Mouse (Mus musculus): ENCODE results near the gene Tmed10. TPM values are rescaled to one million over a fixed set of nuclear protein-coding genes. Genes with fewer than 3 reads are reported as not detected.

Tmed10 gene
- polyA plus RNA-seq, 1 experiment = 178 TPM

- TF ChIP-seq CTCF (IDR thresholded peaks at IDR 0.05; ENCODE audit: borderline replicate concordance, insufficient read depth, low read depth, low read length) = no peak
- no peak for TF ChIP-seq POLR2A (IDR thresholded peaks at IDR 0.05; ENCODE audit: borderline replicate concordance, insufficient read depth, low read length)
- Histone ChIP-seq H3K27ac (ENCODE audit: insufficient read depth, low read length) (no peak overlapping the region), H3K27me3 (ENCODE audit: control insufficient read depth, insufficient read depth, low read length) (no peaks in the 10 kb centered on the region), H3K4me3 (replicated peaks; ENCODE audit: insufficient read depth, low read depth, low read length) (no peak overlapping the region), H3K4me1 (ENCODE audit: control insufficient read depth, insufficient read depth, low read length) (no peaks in the 10 kb centered on the region)
- no peak for DNase-seq
- 91% methylated on average over 4 of the region's 4 CpGs for WGBS
Observed at GRCm38 (mm10) chr12:85397960-85398272, 23.3 kb upstream of the Tmed10 start.

- no peak for DNase-seq
- Histone ChIP-seq H3K27ac (ENCODE audit: insufficient read depth, low read length) (no peak overlapping the region), H3K27me3 (ENCODE audit: control insufficient read depth, insufficient read depth, low read length) (no peaks in the 10 kb centered on the region), H3K4me1 (ENCODE audit: control insufficient read depth, insufficient read depth, low read length) (no peaks in the 10 kb centered on the region), H3K4me3 (replicated peaks; ENCODE audit: insufficient read depth, low read depth, low read length) (no peak overlapping the region)
- 67% methylated on average over 18 of the region's 18 CpGs for WGBS
- no peak for TF ChIP-seq POLR2A (IDR thresholded peaks at IDR 0.05; ENCODE audit: borderline replicate concordance, insufficient read depth, low read length)
- TF ChIP-seq CTCF (IDR thresholded peaks at IDR 0.05; ENCODE audit: borderline replicate concordance, insufficient read depth, low read depth, low read length) = no peak
Observed at GRCm38 (mm10) chr12:85397063-85397959, 22.7 kb upstream of the Tmed10 start.

GRCm38 (mm10) chr12:85393981-85394380, 19.3 kb upstream of the Tmed10 start:
- TF ChIP-seq POLR2A (IDR thresholded peaks at IDR 0.05; ENCODE audit: borderline replicate concordance, insufficient read depth, low read length) = no peak
- no peak for TF ChIP-seq CTCF (IDR thresholded peaks at IDR 0.05; ENCODE audit: borderline replicate concordance, insufficient read depth, low read depth, low read length)
- WGBS = 71% methylated on average over 7 of the region's 7 CpGs
- no peak overlapping the region for H3K27ac ChIP-seq (ENCODE audit: insufficient read depth, low read length)

GRCm38 (mm10) chr12:85393526-85393925, 18.9 kb upstream of the Tmed10 start:
- 88% methylated on average over 5 of the region's 5 CpGs for WGBS
- no peak for DNase-seq
- Histone ChIP-seq H3K27ac (ENCODE audit: insufficient read depth, low read length) (no peak overlapping the region), H3K27me3 (ENCODE audit: control insufficient read depth, insufficient read depth, low read length) (no peaks in the 10 kb centered on the region), H3K4me1 (ENCODE audit: control insufficient read depth, insufficient read depth, low read length) (no peaks in the 10 kb centered on the region), H3K4me3 (replicated peaks; ENCODE audit: insufficient read depth, low read depth, low read length) (no peak overlapping the region)
- TF ChIP-seq CTCF (IDR thresholded peaks at IDR 0.05; ENCODE audit: borderline replicate concordance, insufficient read depth, low read depth, low read length) (no peak), POLR2A (IDR thresholded peaks at IDR 0.05; ENCODE audit: borderline replicate concordance, insufficient read depth, low read length) (no peak)

More at GRCm38 (mm10) chr12:85393981-85394380, 19.3 kb upstream of the Tmed10 start:
- no peak for DNase-seq
- H3K4me1 ChIP-seq (ENCODE audit: control insufficient read depth, insufficient read depth, low read length) = no peaks in the 10 kb centered on the region
- no peaks in the 10 kb centered on the region for H3K27me3 ChIP-seq (ENCODE audit: control insufficient read depth, insufficient read depth, low read length)
- H3K4me3 ChIP-seq (replicated peaks; ENCODE audit: insufficient read depth, low read depth, low read length) = no peak overlapping the region

GRCm38 (mm10) chr12:85391148-85391547, 16.5 kb upstream of the Tmed10 start:
- no peak overlapping the region for H3K4me3 ChIP-seq (replicated peaks; ENCODE audit: insufficient read depth, low read depth, low read length)
- no peak for DNase-seq
- TF ChIP-seq POLR2A (IDR thresholded peaks at IDR 0.05; ENCODE audit: borderline replicate concordance, insufficient read depth, low read length) (no peak), CTCF (IDR thresholded peaks at IDR 0.05; ENCODE audit: borderline replicate concordance, insufficient read depth, low read depth, low read length) (no peak)
- H3K4me1 ChIP-seq (ENCODE audit: control insufficient read depth, insufficient read depth, low read length) = no peaks in the 10 kb centered on the region
- no peak overlapping the region for H3K27ac ChIP-seq (ENCODE audit: insufficient read depth, low read length)
- no peaks in the 10 kb centered on the region for H3K27me3 ChIP-seq (ENCODE audit: control insufficient read depth, insufficient read depth, low read length)
- WGBS = 91% methylated on average over 7 of the region's 7 CpGs

- no peak overlapping the region for H3K27ac ChIP-seq (ENCODE audit: insufficient read depth, low read length)
- 87% methylated on average over 15 of the region's 15 CpGs for WGBS
- H3K4me3 ChIP-seq (replicated peaks; ENCODE audit: insufficient read depth, low read depth, low read length) = no peak overlapping the region
- DNase-seq = no peak
- TF ChIP-seq POLR2A (IDR thresholded peaks at IDR 0.05; ENCODE audit: borderline replicate concordance, insufficient read depth, low read length) (no peak), CTCF (IDR thresholded peaks at IDR 0.05; ENCODE audit: borderline replicate concordance, insufficient read depth, low read depth, low read length) (no peak)
- no peaks in the 10 kb centered on the region for H3K27me3 ChIP-seq (ENCODE audit: control insufficient read depth, insufficient read depth, low read length)
- H3K4me1 ChIP-seq (ENCODE audit: control insufficient read depth, insufficient read depth, low read length) = no peaks in the 10 kb centered on the region
Observed at GRCm38 (mm10) chr12:85389204-85390185, 14.8 kb upstream of the Tmed10 start.

GRCm38 (mm10) chr12:85385995-85386375, 11.3 kb upstream of the Tmed10 start:
- 65% methylated on average over 5 of the region's 5 CpGs for WGBS
- H3K27me3 ChIP-seq (ENCODE audit: control insufficient read depth, insufficient read depth, low read length) = no peaks in the 10 kb centered on the region
- no peaks in the 10 kb centered on the region for H3K4me1 ChIP-seq (ENCODE audit: control insufficient read depth, insufficient read depth, low read length)
- TF ChIP-seq CTCF (IDR thresholded peaks at IDR 0.05; ENCODE audit: borderline replicate concordance, insufficient read depth, low read depth, low read length) = no peak
- TF ChIP-seq POLR2A (IDR thresholded peaks at IDR 0.05; ENCODE audit: borderline replicate concordance, insufficient read depth, low read length) = no peak
- no peak overlapping the region for H3K27ac ChIP-seq (ENCODE audit: insufficient read depth, low read length)
- no peak overlapping the region for H3K4me3 ChIP-seq (replicated peaks; ENCODE audit: insufficient read depth, low read depth, low read length)
- DNase-seq = no peak
